Mouse (Mus musculus): ENCODE data around the gene Med29. TPM values are rescaled to one million over a fixed set of nuclear protein-coding genes. Genes with fewer than 3 reads are reported as not detected.

Gene Med29
- total RNA-seq, 2 experiments from 2014 or later = 20.5 to 20.9 TPM

- DNase-seq (ENCODE audit: low spot score in 2 of 2) = no peak
Observed at GRCm38 (mm10) chr7:28357984-28358383, 34.5 kb downstream of the Med29 start.

- DNase-seq (ENCODE audit: low spot score in 2 of 2) = no peak
Observed at GRCm38 (mm10) chr7:28356981-28357380, 35.5 kb downstream of the Med29 start.

DNA sequence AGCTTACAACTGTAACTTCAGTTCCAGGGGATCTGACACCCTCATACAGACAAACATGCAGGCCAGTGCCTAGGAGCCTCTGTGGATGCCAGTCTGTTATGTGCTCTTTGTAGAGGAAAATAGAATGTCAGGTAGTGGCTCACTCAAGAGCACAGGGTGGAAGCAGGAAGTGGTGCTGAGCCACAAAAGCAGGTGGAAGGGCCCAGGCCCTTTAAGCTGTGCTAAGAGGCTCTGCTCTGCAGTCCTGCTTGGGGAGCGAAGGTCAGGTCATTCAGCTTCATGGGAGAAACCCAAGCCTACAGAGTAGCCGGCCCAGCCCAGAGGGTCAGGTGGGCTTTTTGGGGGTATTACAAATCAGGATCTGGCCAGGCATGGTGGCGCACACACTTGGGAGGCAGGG, 37.3 kb downstream of the Med29 start:
- DNase-seq (ENCODE audit: low spot score in 2 of 2) = no peak

- DNase-seq (ENCODE audit: low spot score in 2 of 2) = no peak
Observed at GRCm38 (mm10) chr7:28354596-28354995, 37.9 kb downstream of the Med29 start.

DNA sequence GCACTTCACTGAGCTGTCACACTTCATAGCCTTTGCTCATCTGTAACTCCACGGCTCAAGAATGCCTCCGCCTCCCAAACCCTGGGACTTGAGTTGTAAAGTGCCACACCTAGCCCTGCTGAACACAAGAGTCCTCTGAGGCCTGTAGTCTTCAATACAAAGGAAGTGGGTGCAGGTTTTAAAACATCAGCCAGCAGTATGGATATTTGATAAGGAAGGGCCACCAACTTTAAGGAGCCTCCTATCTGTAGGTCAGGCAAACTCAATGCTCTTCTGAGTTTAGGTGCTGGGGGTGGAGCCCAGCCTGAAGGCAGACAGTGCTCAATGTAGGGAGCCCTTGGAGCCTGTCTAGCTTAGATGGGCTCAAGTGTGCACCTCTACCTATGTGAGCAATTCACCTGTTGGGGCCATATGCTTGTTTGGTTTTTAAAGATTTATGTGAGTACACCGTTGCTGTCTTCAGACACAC, 38.4 kb downstream of the Med29 start:
- no peak for DNase-seq (ENCODE audit: low spot score in 2 of 2)

DNA sequence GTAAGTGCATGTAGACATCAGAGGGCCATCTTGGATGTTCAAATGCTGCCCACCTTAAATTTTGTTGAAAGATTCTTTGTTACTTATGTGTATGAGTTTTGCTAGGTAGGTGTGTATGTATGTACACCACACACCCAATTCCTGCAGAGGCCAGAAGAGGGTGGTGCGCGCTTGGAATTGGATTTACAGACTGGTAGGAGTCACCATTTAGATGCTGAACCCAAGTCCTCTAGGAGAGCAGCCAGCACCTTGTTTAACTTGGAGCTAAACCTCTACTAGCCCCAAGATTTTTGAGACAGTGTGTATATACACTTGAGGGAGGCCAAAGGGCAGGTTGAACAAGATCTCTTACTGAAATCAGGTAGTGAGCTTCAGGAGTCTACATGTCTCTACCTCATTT, 39.2 kb downstream of the Med29 start:
- DNase-seq (ENCODE audit: low spot score in 2 of 2) = no peak

DNA sequence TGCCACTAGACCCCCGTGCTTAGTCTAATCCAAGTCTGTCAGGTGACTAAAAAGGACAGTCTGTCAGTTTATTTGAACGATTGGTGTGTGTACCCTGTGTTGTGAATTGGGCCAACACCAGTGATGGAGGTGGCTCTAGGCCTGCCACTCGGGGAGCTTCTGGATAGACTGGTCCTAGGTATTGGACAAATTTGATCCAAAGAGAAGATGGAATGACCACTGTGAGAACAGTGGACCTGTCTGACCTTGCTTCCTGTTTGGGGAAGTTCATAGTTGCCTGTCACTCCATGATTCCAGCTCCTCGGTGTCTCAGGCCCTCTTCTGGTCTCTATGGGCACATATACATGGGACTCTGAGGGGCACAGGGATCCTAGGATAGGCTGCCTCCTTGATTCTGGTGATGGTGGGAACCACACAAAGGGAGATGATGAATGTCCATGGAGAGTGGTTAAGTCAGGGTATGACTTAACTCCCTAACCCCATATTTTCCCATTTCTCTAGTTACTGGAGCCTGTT, 40.8 kb downstream of the Med29 start:
- no peak for DNase-seq (ENCODE audit: low spot score in 2 of 2)

GRCm38 (mm10) chr7:28350155-28350883, 42.2 kb downstream of the Med29 start, which contains the start of gene Rps16:
Gene Rps16 (plus strand): TSS chr7:28350652.
- DNase-seq (ENCODE audit: low spot score in 2 of 2) = peak; percentile 99

GRCm38 (mm10) chr7:28348601-28349000, 43.9 kb downstream of the Med29 start:
- DNase-seq (ENCODE audit: low spot score in 2 of 2) = no peak

GRCm38 (mm10) chr7:28347746-28348145, 44.8 kb downstream of the Med29 start:
- DNase-seq (ENCODE audit: low spot score in 2 of 2) = no peak

DNA sequence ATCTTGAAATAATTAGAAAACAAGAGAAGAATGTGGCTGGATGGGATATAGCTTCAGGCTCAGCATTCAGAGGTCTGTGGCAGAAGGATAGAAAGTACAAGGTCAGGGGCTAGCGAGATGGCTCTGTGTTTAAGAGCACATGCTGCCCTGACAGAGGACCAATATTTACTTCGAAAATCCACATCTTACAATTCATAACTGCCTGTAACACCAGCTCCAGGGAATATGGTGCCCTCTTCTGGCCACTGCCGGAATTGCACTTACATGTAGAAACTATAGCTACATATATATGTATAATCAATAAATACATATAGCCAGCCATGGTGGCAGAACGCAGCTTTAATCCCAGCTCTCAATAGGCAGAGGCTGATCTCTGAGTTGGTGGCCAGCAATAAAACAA, 47.9 kb downstream of the Med29 start:
- peak; percentile 56 to 65 for DNase-seq (ENCODE audit: low spot score in 2 of 2)

DNA sequence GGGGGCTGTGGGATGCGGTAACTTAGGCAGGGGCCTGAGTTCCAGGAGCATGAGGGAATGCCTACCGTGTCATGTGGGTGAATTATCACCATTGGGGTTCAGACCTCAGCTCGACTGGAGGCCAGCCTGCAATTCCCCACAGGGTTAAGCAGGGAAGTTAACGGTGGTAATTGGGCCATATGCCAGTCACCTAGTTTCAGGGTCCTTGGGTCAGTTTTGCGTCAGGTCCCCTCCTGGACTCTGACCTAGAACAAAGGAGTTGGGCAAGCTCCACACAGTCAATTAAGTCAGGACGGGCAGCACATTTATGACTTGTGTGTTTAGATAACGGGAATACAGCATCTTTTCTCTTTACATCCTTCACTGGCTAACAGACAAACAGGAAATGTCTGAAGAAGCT, 51.1 kb downstream of the Med29 start:
- no peak for DNase-seq (ENCODE audit: low spot score in 2 of 2)

DNA sequence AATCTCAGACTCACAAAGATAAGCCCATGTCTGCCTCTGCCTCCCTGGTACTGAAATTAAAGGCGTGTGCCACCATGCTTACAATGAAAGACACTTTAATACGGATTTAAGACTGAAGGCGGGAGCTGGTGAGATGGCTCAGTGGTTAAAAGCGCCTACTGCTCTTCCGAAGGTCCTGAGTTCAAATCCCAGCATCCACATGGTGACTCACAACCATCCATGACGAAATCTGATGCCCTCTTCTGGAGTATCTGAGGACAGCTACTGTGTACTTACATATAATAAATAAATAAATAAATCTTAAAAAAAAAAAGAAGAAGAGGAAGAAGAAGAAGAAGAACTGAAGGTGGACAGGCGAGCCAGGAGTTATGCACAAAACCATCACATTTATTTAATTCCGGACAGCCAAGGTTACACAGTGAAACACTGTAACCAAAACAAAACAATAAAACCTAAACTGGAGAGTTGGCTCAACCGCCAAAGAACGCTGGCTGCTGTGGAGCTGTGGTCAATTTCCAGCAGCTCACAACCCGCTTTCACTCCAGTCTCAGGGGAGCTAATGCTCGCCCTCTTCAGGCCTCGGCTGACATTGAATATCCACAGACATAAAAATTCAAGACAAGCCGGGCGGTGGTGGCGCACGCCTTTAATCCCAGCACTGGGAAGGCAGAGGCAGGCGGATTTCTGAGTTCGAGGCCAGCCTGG, 53.1 kb downstream of the Med29 start:
- peak; percentile 38 to 51 for DNase-seq (ENCODE audit: low spot score in 2 of 2)

DNA sequence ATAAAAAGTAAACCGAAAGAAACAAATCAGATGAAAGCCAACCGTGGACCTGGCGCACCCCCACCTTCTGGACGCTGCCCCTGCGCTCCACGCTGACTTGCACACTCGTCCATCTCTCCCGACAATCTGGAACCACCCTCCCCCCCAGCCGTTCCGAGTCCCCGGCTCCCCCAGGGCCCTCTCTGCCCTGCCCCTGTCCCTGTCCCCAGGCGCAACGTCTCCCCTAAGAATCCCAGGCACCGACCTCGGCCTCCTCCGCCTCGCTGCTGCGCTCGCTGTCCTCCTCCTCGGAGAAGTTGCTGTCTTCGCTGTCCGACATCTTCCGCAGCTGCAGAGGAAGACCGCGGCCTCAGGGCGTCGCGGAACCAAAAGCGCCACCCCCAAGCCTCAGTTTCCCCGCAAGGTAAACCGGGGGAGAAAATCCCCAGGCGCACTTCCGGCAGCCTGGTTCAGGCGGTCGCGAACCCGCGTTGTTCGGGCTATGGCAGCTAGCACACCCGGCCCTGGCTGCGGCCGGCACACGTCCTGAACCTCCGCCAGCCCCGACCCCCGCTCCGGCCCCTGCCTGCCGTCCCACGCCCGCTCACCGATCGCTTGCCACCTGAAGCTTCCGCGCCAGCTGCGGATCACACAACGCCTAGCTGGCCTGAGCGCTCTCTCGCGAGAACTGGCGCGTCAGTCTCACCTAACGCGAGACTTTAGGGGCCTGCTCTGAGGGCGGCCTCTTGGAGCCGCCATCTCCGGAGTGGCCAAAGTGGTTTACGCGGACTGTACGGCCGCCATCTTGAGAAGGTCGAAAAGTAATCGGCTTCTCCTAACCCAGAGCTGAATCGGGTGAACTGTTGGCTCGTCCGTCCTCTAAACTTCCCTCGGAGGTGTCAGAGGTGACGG, 54.2 kb downstream of the Med29 start, which contains the start of gene Supt5:
Gene Supt5, minus strand, starts transcription at position 639 of the 891 bp plus-strand sequence.
- peak; percentile 93 to 95 for DNase-seq (ENCODE audit: low spot score in 2 of 2)

Other genes starting within 250 kb of the Med29 start
- 10 to 100 TPM; 69.3 to 77.2 TPM for gene Fbl, start 223.0 kb downstream of the Med29 start, total RNA-seq (2021)
- 10 to 100 TPM; 31.6 to 35.6 TPM for gene Dyrk1b, start 213.2 kb downstream of the Med29 start, total RNA-seq (2021)
- 10 to 100 TPM; 67.3 to 68.9 TPM for gene Eid2, start 124.8 kb downstream of the Med29 start, total RNA-seq (2021)
- gene Eid2b, start 115.0 kb downstream of the Med29 start, total RNA-seq (2021) = 10 to 100 TPM; 41.8 to 43.2 TPM
- 1 to 10 TPM; 1.4 to 4.2 TPM for gene Selenov, start 101.5 kb downstream of the Med29 start, total RNA-seq (2021)
- gene Dll3, start 90.5 kb downstream of the Med29 start, total RNA-seq (2021) = 1 to 10 TPM; 6.5 to 8.9 TPM
- gene Timm50, start 80.6 kb downstream of the Med29 start, total RNA-seq (2021) = 10 to 100 TPM; 49.2 to 49.6 TPM
- 100 to 1,000 TPM; 105 to 109 TPM for gene Supt5, start 54.0 kb downstream of the Med29 start, total RNA-seq (2021)
- 100 to 1,000 TPM; 563 to 624 TPM for gene Rps16, start 42.1 kb downstream of the Med29 start, total RNA-seq (2021)
- 10 to 100 TPM; 13.5 to 13.6 TPM for gene Plekhg2, start 20.1 kb downstream of the Med29 start, total RNA-seq (2021)
- gene Zfp36, start 12.5 kb downstream of the Med29 start, total RNA-seq (2021) = 1 to 10 TPM; 3.4 to 3.9 TPM
- 10 to 100 TPM; 73.3 to 93.0 TPM for gene Paf1, start 243 bp upstream of the Med29 start, total RNA-seq (2021)
- 1 to 10 TPM; 4.2 to 4.3 TPM for gene Gmfg, start 44.7 kb upstream of the Med29 start, total RNA-seq (2021)
- 10 to 100 TPM; 91.8 to 96.1 TPM for gene Lrfn1, start 59.3 kb upstream of the Med29 start, total RNA-seq (2021)
- gene Ifnl2, start 117.7 kb upstream of the Med29 start, total RNA-seq (2021) = not detected
- not detected for gene Ifnl3, start 130.1 kb upstream of the Med29 start, total RNA-seq (2021)
- gene Sycn, start 148.2 kb upstream of the Med29 start, total RNA-seq (2021) = not detected
- gene Nccrp1, start 154.5 kb upstream of the Med29 start, total RNA-seq (2021) = under 1 TPM; 0.42 to 0.46 TPM
- gene Samd4b, start 205.4 kb upstream of the Med29 start, total RNA-seq (2021) = 10 to 100 TPM; 58.4 to 61.9 TPM
- gene Pak4, start 205.5 kb upstream of the Med29 start, total RNA-seq (2021) = 10 to 100 TPM; 11.7 to 13.0 TPM
- gene Acp7, start 238.6 kb upstream of the Med29 start, total RNA-seq (2021) = 1 to 10 TPM; 1.5 to 2.1 TPM